Mouse (Mus musculus) liver, embryonic 12.5 days (tissue): ENCODE measurements around the gene Olfr555. TPM values are rescaled to one million over a fixed set of nuclear protein-coding genes. Genes with fewer than 3 reads are reported as not detected.
A peak's percentile ranks its signal among the peaks of the same experiment; 100 is the strongest.
"Not testable (repeated sequence)": the region's sequence is repeated elsewhere in the genome, so short reads cannot be mapped to it uniquely, and the experiment has no call there.

Experiments used
- ATAC-seq: fragments of 200-750 bp; cut with Nextera tagmentation; 2 replicates; pipeline ENCODE4 v1.8.0; 2017; ENCODE audit warnings: moderate number of reproducible peaks, mild to moderate bottlenecking, moderate library complexity
- H3K27ac ChIP-seq: fragments of 300-500 bp; sonication (generic); 2 replicates; pipeline ENCODE4 v1.5.1; 2016; ENCODE audit warnings: mild to moderate bottlenecking
- H3K27me3 ChIP-seq: fragments of 300-500 bp; sonication (generic); replicated peaks from 2 replicates; pipeline ENCODE4 v1.6.1; 2016; ENCODE audit warnings: mild to moderate bottlenecking, moderate library complexity
- H3K36me3 ChIP-seq: fragments of 300-500 bp; sonication (generic); 2 replicates; pipeline ENCODE4 v1.6.1; 2016; ENCODE audit warnings: mild to moderate bottlenecking, moderate library complexity
- H3K4me1 ChIP-seq: fragments of 300-500 bp; sonication (generic); 2 replicates; pipeline ENCODE4 v1.6.1; 2016
- H3K4me2 ChIP-seq: fragments of 300-500 bp; sonication (generic); 2 replicates; pipeline ENCODE4 v1.6.1; 2016; ENCODE audit warnings: mild to moderate bottlenecking, moderate library complexity
- H3K4me3 ChIP-seq: fragments of 300-500 bp; sonication (generic); 2 replicates; pipeline ENCODE4 v1.5.1; 2016; ENCODE audit warnings: mild to moderate bottlenecking, moderate library complexity
- H3K9ac ChIP-seq: fragments of 300-500 bp; sonication (generic); 2 replicates; pipeline ENCODE4 v1.6.1; 2016; ENCODE audit warnings: mild to moderate bottlenecking, moderate library complexity
- H3K9me3 ChIP-seq: fragments of 300-500 bp; sonication (generic); replicated peaks from 2 replicates; pipeline ENCODE4 v1.6.1; 2016; ENCODE audit warnings: mild to moderate bottlenecking, moderate library complexity
- WGBS: fragments of 180-500 bp; shearing (Covaris S2); methylation state at CpG from one replicate; pipeline ENCODE4 v1.1.7; 2016; ENCODE audit not compliant: insufficient replicate concordance; 5-methylcytosine and 5-hydroxymethylcytosine counted together
- polyA plus RNA-seq: library from polyadenylated mRNA; unstranded; fragments of >200 nt; fragmentation: Nextera tagmentation; extraction: Ambion mirVana; gene quantifications from 2 replicates; pipeline ENCODE4 v1.2.1, GENCODE M21; 2016

The Olfr555 gene
- polyA plus RNA-seq: not detected in 2 replicates

DNA sequence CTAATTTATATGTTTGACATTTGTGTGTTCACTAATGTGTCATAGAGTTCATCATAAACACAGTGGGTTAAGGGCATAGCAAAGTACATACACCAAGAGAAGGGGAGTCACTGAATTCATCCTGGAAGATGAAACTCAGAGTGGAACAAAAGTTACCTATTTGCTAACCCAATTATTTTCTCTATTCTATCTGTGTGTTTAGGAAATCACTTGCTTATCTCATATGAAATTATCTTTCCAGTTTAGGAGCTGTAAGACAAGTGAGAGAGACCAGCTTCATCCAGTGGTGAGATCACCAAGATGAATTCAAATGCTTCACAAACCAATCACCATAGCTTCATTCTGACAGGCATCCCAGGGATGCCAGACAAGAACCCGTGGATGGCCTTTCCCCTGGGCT is at the start of gene Olfr555:
Gene Olfr555 (plus strand): TSS at position 301 of the 400 bp plus-strand sequence.
- Histone ChIP-seq H3K4me2 (no peak within 1 kb of the TSS), H3K9ac (no peak within 1 kb of the TSS), H3K27ac (no peak within 1 kb of the TSS), H3K4me1 (no peaks in the 10 kb centered on the region), H3K36me3 (no peaks in the 10 kb centered on the region), H3K9me3 (no peaks in the 10 kb centered on the region), H3K4me3 (no peak within 1 kb of the TSS), H3K27me3 (no peaks in the 10 kb centered on the region)
- ATAC-seq: no peak
- WGBS: 63% methylated on average over 1 of the region's 1 CpGs

DNA sequence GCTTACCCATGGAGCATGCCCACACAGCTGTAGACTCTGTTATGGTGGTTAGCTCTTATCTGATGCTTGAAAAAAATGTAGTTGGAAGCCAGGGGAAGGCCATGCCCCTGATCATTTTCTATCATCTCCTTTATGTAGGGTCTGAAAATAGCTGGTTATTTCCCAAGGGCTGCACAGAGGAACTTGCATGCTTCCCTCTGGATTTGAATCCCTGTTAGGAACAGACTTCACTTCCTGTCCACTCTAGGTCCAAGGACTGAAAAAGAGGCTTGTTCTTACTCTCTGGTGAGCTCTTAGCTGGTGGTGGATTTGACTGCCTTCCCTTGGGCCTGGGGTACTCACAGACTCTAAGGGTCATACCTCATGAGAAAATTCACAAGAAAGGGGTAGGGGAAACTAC is 40.5 kb upstream of the Olfr555 start, which contains the start of gene Olfr553:
Gene Olfr553 (minus strand): TSS at position 101 of the 400 bp plus-strand sequence.
- H3K4me2 ChIP-seq: no peak within 1 kb of the TSS
- no peak for ATAC-seq
- no peaks in the 10 kb centered on the region for H3K27me3 ChIP-seq
- H3K9ac ChIP-seq: no peak within 1 kb of the TSS
- no peaks in the 10 kb centered on the region for H3K9me3 ChIP-seq
- H3K4me3 ChIP-seq: no peak within 1 kb of the TSS
- H3K27ac ChIP-seq: no peak within 1 kb of the TSS
- no peaks in the 10 kb centered on the region for H3K36me3 ChIP-seq
- no peaks in the 10 kb centered on the region for H3K4me1 ChIP-seq

DNA sequence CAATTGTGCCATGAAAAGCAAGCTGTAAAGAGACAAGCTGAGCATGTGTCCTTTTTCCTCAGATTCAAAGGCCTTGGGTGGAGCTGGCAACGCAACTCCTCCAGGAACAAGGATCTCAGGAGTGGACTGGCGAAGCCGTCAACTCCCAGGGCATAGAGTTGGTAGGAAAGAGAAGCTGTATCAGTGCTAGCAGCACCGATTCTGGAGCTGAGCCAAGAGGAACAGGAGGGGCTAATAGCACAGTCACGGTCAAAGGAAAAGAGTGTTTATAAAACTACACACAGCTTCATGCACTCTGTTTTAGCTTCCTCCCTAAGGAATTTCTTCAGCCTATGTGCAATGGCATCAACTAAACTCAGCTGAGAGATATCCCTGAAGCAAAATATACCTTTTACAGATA is 39.0 kb upstream of the Olfr555 start:
- no peak for ATAC-seq
- Histone ChIP-seq H3K4me1 (no peaks in the 10 kb centered on the region), H3K27ac (no peak overlapping the region), H3K4me3 (no peak overlapping the region), H3K4me2 (no peak overlapping the region), H3K9ac (no peak overlapping the region), H3K9me3 (no peaks in the 10 kb centered on the region), H3K27me3 (no peaks in the 10 kb centered on the region), H3K36me3 (no peaks in the 10 kb centered on the region)
- WGBS: 57% methylated on average over 5 of the region's 5 CpGs

DNA sequence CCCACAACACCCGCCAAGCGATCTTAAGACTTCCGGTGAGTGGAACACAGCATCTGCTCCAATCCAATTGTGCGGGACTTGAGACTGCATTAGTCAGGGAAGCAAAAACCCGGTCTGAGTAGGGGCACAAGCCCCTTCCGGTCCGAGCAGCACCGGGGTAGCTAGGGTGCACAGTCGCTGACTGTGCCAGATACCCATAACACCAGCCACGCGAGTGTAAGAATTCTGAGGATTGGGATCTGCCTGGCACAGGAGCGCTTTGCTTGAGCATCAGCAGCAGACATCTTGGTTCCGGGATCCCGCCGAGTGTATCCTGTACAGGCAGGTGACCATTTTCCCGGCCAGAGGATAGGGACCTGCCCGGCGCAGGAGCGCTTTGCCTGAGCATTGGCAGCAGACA is 38.3 kb upstream of the Olfr555 start:
- H3K27me3 ChIP-seq, H3K9ac ChIP-seq, H3K4me1 ChIP-seq, H3K36me3 ChIP-seq, H3K4me3 ChIP-seq, ATAC-seq, H3K9me3 ChIP-seq, H3K4me2 ChIP-seq, H3K27ac ChIP-seq: not testable (repeated sequence)
- WGBS: 68% methylated on average over 19 of the region's 19 CpGs

DNA sequence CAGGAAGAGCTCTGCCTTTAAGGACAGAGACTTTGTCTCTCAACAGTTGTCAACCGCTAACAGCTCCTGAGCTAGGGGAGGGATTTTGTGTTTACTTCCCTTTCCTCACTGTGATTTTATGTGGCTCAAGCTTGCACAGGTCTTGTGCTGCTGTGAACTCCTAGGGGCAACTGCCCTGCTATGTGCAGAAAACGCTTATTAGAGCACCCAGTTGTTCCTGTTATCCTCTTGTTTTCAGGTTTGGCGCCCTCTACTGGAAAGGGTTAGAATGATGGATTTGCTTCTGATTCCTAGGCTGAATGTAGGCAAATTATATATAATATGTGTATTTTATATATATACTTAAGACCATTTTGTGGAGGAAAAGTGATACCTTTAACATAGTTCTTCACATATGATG is 22.0 kb upstream of the Olfr555 start:
- H3K9me3 ChIP-seq: no peaks in the 10 kb centered on the region
- no peaks in the 10 kb centered on the region for H3K4me1 ChIP-seq
- no peak for ATAC-seq
- no peak overlapping the region for H3K4me3 ChIP-seq
- WGBS: 19% methylated on average over 3 of the region's 3 CpGs
- H3K9ac ChIP-seq: no peak overlapping the region
- no peak overlapping the region for H3K4me2 ChIP-seq
- H3K27ac ChIP-seq: no peak overlapping the region
- H3K36me3 ChIP-seq: no peaks in the 10 kb centered on the region
- H3K27me3 ChIP-seq: no peaks in the 10 kb centered on the region

DNA sequence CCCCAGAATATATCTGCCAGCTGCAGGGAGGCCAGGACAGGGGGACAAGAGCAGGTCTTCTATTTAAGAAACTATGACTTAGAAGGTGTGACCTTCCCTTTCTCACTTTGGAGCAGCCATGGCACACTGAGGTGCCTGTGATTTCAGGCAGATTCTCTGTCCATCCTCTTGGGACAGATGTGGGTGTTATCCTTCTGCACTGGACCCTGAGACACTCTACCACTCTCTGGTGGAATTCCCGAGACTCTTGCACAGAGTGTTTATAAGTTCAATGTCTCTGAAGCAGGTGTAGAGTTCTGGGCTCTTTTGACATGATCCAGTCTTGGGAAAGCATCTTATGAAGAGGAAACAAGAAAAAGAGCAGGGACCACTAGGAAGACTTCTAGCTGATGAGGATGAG is 20.5 kb upstream of the Olfr555 start, which contains the start of gene Olfr554:
Gene Olfr554 (plus strand): TSS at position 301 of the 400 bp plus-strand sequence.
- no peak for ATAC-seq
- Histone ChIP-seq H3K4me3 (no peak within 1 kb of the TSS), H3K4me2 (no peak within 1 kb of the TSS), H3K36me3 (no peaks in the 10 kb centered on the region), H3K27ac (no peak within 1 kb of the TSS), H3K9me3 (no peaks in the 10 kb centered on the region), H3K4me1 (no peaks in the 10 kb centered on the region), H3K9ac (no peak within 1 kb of the TSS), H3K27me3 (no peaks in the 10 kb centered on the region)
- 33% methylated on average over 1 of the region's 1 CpGs for WGBS

DNA sequence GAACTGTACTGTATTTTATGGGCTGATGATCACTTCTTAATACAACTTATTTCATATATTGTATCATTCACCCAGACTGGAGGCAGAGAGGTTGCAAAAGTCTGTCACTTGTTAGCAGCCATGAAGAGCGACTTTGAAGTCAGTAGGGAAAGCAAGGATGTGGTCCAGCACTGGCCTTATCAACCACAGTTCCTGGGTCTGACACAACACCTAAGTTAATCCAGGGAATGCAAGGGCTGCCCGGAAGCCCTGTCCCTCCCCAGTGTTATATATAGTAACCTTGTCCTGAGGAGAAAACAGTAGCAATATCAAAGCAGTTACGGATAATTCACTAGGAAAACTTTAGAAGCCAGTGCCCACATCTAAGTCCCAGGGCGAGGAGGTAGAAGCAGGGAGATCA is 13.7 kb upstream of the Olfr555 start:
- not testable (repeated sequence) for H3K27me3 ChIP-seq, H3K4me1 ChIP-seq, H3K27ac ChIP-seq, H3K9ac ChIP-seq, H3K4me2 ChIP-seq, ATAC-seq, H3K36me3 ChIP-seq, H3K9me3 ChIP-seq, H3K4me3 ChIP-seq
- 55% methylated on average over 4 of the region's 4 CpGs for WGBS

DNA sequence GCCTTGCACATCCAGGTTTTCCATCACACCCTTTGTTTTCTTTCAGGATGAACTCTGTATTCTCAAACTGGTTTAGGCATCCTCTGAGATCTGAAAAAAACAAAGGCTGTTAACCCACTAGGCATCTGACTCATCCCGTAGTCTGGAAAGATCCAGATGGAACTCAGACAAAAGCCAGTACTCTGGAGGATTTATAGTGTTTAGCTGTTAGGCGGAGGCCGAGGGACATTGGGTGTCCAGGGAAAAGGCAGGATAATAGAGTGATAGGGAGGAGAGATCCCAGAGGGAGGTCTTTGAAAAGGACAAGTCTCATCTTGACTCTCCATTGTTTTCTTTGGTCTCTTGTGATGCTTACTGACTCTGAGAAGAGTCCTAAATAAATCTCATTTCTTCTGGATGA is 6.0 kb downstream of the Olfr555 start, which contains the start of gene Olfr556:
Gene Olfr556 (plus strand): TSS at position 301 of the 400 bp plus-strand sequence.
- no peak within 1 kb of the TSS for H3K4me2 ChIP-seq
- no peaks in the 10 kb centered on the region for H3K27me3 ChIP-seq
- no peaks in the 10 kb centered on the region for H3K9me3 ChIP-seq
- ATAC-seq: no peak
- H3K4me1 ChIP-seq: no peaks in the 10 kb centered on the region
- H3K27ac ChIP-seq: no peak within 1 kb of the TSS
- no peaks in the 10 kb centered on the region for H3K36me3 ChIP-seq
- no peak within 1 kb of the TSS for H3K4me3 ChIP-seq
- no peak within 1 kb of the TSS for H3K9ac ChIP-seq
- WGBS: 63% methylated on average over 3 of the region's 3 CpGs

DNA sequence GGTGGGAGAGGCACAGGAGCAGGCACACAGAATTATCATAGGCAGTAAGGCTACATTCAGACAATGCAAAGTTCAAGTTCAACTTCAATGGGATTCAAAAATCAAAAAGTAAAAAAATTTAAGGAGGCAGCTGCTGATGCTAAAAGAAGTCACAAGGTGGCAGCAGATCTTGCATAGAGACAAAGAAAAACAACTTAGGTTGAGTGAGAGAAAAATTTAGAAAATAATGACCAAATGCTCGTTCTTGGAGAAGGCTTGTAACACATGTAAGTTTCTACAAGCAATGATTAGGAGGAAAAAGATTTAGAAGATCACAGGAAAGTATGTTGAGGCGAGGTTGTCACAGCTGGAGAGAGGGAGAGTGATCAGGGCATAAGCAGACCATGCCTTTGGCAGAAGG is 6.8 kb downstream of the Olfr555 start:
- no peak for ATAC-seq
- no peak overlapping the region for H3K4me3 ChIP-seq
- WGBS: 23% methylated on average over 2 of the region's 2 CpGs
- no peaks in the 10 kb centered on the region for H3K4me1 ChIP-seq
- no peak overlapping the region for H3K4me2 ChIP-seq
- no peak overlapping the region for H3K27ac ChIP-seq
- no peaks in the 10 kb centered on the region for H3K36me3 ChIP-seq
- no peaks in the 10 kb centered on the region for H3K9me3 ChIP-seq
- no peaks in the 10 kb centered on the region for H3K27me3 ChIP-seq
- no peak overlapping the region for H3K9ac ChIP-seq

DNA sequence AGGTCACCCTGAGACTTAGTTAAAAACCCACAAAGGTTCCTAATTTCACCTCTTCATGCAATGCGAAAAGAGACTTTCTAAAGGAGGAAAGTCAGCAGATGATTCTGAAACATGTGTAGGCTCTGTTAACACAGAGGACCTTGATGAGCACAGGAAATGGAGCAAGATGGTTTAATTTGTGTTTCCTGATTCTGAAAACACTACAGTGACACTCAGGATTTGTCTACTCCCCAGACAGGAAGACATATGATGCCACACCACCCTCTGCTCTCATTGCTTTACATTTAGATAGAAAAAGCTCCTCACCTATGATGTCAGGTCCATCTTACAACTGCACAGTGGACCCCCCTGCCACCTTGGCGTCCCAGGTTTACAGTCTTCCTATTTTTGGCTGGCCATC is 17.6 kb downstream of the Olfr555 start:
- ATAC-seq: no peak
- WGBS: 72% methylated on average over 2 of the region's 2 CpGs
- H3K4me3 ChIP-seq: no peak overlapping the region

DNA sequence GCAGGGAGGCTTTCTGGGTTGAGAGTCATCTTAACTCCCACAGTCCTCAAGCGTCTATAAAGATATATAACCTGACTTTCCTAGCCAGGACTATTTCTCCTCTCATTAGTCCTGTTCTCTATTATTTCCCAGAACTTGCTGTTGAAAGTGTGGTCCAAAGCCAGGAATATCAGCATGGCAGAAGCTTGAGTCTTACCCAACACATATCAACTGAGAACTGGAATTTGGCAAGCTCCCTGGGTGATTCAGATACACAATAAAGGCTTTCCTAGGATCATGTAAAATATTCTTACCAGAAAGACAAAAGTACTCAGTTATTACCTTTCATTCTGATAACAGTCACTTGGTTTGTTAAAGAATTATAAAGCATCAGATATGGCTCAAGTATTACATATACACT is 23.3 kb downstream of the Olfr555 start:
- no peak overlapping the region for H3K4me2 ChIP-seq
- no peak overlapping the region for H3K27ac ChIP-seq
- no peaks in the 10 kb centered on the region for H3K9me3 ChIP-seq
- no peaks in the 10 kb centered on the region for H3K27me3 ChIP-seq
- H3K36me3 ChIP-seq: no peaks in the 10 kb centered on the region
- ATAC-seq: no peak
- no peaks in the 10 kb centered on the region for H3K4me1 ChIP-seq
- WGBS: 68% methylated on average over 1 of the region's 1 CpGs
- no peak overlapping the region for H3K9ac ChIP-seq
- H3K4me3 ChIP-seq: no peak overlapping the region

More for the DNA sequence above, 17.6 kb downstream of the Olfr555 start:
- Histone ChIP-seq H3K36me3 (no peaks in the 10 kb centered on the region), H3K27me3 (no peaks in the 10 kb centered on the region), H3K4me1 (no peaks in the 10 kb centered on the region), H3K27ac (no peak overlapping the region), H3K9me3 (no peaks in the 10 kb centered on the region), H3K9ac (no peak overlapping the region), H3K4me2 (no peak overlapping the region)

DNA sequence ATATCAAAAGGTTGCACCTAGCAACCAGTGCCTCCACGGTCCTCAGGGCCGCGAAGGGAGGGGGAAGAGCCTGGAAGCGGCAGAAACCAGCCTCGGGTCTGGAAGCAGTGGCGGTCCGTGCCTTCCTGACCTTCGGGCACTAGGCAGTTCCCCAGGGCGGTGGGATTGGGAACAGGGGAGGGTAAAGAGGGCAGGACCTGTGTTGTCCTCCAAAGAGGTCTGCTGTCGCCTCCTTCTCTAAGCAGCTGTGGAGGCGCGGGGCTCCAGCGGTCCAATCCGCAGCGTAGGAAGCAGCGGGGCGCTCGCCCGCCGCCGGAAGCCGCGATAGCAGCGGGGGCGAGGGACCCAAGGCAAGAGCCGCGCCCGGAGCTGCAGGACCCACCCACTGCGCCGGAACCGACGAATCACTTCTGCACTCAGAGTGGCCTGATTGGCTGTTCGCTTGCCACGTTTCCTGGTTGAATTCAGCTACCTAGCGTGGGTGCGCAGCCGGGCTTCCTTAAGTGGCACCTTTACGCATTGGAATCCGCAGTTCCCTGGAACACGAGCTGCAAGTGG is 28.4 kb downstream of the Olfr555 start, which contains the start of gene Trim68:
Gene Trim68 (minus strand): TSS at position 384 of the 558 bp plus-strand sequence.
- Histone ChIP-seq H3K9ac (peak within 1 kb of the TSS; percentile 48), H3K36me3 (no peaks in the 10 kb centered on the region), H3K27ac (no peak within 1 kb of the TSS), H3K27me3 (no peaks in the 10 kb centered on the region), H3K4me2 (peak within 1 kb of the TSS; percentile 74), H3K4me3 (peak within 1 kb of the TSS; percentile 57), H3K4me1 (0 out of 2 replicates have a peak, but pooled peaks cover 5% of the 10 kb centered on the region), H3K9me3 (no peaks in the 10 kb centered on the region)
- ATAC-seq: peak; percentile 98
- under 1% methylated on average over 40 of the region's 40 CpGs for WGBS
